Mouse (Mus musculus) left cerebral cortex, adult 11 months (tissue): ENCODE measurements around the gene Slc6a17.

Experiments
- DNase-seq: peaks from one replicate; pipeline ENCODE4 v3.0.0; 2022; ENCODE audit warnings: low spot score

Gene Slc6a17

DNA sequence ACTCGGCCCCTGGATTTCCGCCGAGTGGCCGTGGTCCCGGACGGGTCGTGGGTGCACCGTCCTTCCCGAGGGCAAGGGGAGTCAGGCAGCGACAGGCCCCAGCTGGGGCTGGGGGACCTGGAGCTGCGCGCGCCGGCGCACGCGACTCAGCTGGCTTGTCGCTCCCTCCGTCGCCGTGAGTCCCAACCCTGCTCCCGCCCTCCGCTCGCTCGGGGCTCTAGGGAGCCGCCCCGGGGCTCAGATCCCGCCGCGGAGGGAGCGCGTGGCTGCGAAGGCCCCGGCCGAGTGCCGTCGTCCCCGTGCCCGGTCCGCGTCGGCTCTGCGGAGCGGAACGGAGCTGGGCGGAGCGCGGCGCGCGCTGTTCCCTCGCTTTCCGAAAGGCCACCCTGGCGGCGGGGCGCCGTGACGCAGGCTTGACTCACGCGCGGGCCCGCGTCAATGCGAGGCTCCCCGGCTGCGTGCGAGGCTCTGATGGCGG lies at the start of gene Slc6a17:
Gene Slc6a17, minus strand, starts transcription at position 388 of the 478 bp plus-strand sequence.
- no peak for DNase-seq

GRCm38 (mm10) chr3:107565331-107565730 lies 47.5 kb upstream of the Slc6a17 start:
- DNase-seq, result no peak

- no peak for DNase-seq
Measured at GRCm38 (mm10) chr3:107563880-107564279, 46.1 kb upstream of the Slc6a17 start.

DNA sequence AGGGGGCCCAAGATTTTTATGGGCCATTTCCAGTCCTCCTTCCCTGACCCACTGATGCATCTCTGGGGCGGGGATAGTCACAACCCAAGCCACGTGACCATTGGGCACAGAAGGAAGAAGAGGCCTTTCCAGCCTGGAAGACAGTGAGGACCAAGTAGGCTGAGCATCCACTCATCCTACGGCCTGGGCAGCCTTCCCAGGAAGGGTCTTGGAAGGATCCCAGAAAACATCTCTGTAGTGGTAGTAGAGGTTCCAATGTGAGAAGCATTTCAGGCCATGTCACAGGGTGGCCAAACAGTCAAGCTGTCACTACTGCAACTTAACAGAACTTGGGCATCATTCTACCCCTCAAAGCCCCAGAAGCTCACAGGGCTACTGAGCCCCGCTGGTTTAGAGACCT lies 44.8 kb upstream of the Slc6a17 start:
- no peak for DNase-seq

GRCm38 (mm10) chr3:107562104-107562503 lies 44.3 kb upstream of the Slc6a17 start:
- DNase-seq, result no peak

GRCm38 (mm10) chr3:107559183-107559582 lies 41.4 kb upstream of the Slc6a17 start:
- DNase-seq, result peak; percentile 26

DNA sequence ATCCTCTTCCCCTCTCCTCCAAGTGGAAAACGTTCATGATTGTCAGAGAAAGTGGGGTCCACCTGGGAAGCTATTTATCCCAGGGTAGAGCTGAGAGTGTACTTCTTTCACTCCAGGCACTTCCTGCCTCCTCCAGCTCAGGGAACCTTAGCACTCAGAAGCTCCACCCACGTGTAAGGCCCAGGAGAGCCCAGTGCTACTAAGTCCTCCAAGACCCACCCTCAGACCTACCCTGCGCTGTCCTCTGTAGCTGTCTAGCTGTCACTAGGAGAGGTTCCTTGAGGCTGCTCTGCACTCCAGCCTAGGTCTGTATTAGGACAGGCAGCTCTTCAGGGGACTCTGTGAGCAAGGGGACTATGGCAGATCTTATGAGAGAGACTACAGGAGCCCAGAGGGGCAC lies 40.9 kb upstream of the Slc6a17 start:
- DNase-seq, result no peak

GRCm38 (mm10) chr3:107554842-107555241 lies 37.0 kb upstream of the Slc6a17 start, which contains the start of gene Ubl4b:
Gene Ubl4b, minus strand, starts transcription at chr3:107555073.
- DNase-seq, result no peak

- DNase-seq, result no peak
Measured at GRCm38 (mm10) chr3:107550409-107551049, 32.7 kb upstream of the Slc6a17 start.

DNA sequence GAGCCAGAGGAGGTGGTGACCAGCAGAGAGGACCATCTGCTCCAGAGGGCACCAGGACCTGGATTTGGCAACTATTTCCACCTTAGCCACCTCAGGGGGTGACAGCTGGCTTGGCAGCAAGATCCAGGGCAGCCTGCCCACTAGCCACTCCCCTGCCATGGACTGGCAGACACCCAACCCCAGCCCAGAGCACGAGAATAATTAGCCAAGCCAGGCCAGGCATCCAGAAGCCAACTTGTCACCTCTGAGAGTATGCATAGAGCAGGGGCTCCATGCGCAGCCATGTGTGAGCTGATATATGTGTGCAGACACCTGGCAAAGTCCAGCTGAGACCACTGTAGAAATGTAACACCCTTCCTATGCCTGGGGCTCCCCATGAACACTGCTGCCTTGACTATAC lies 29.1 kb upstream of the Slc6a17 start:
- no peak for DNase-seq

DNA sequence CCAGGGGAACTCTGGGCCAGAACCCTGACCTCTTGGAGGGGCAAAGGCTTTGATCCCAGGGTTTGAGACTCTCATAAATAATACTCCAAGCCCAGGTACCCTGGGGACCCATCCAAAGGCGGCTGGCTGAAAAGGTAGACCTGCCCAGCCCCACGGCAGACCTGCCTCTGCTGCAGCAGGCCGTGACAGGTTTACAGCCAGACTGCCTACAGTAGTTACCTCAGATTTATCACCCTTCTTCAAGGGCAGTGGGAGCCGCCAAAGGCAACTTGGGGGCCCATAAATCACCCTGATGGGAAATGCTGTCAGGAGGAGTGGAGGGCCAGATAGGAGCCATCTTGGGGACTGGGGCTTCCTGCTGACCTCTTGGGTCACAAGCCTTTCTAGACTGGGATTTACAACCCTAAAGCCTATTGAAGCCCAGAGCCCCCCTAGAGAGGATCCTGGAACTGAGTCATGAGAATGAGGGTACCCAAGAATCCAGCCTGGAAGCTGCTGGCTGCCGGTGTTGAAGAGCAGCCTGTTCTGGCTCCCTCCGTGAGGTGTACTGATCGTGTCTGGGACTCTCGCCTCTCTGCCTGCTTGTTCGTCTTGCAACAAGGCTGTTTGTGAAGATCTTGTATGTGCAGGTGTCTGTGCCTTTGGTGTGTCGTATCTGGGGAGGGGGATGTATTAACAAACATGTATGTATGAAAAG lies 28.0 kb upstream of the Slc6a17 start:
- no peak for DNase-seq

- DNase-seq, result no peak
Measured at GRCm38 (mm10) chr3:107545278-107545677, 27.5 kb upstream of the Slc6a17 start.

- no peak for DNase-seq
Measured at GRCm38 (mm10) chr3:107543158-107544080, 25.6 kb upstream of the Slc6a17 start.

DNA sequence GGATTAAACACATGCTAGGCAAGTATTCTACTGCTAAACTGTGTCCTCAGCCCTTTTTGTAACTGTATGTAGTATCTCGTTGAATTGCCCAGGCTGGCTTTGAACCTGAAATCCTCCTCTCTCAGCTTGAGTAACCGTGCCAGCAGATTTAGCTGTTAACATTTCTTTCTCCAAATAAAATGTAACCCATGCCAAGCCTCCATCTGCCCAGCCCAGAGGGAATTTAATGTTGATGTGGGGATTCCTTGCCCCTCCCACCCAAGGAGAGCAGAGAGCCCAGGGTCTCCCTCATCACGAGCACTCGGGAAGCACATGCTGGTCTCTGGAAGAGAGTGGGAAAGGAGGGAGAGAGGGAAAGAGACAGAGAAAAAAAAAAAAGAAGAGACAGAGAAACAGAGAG lies 24.8 kb upstream of the Slc6a17 start:
- no peak for DNase-seq

GRCm38 (mm10) chr3:107537504-107537889 lies 19.7 kb upstream of the Slc6a17 start:
- no peak for DNase-seq

GRCm38 (mm10) chr3:107536810-107537503 lies 19.1 kb upstream of the Slc6a17 start:
- peak; percentile 79 for DNase-seq

DNA sequence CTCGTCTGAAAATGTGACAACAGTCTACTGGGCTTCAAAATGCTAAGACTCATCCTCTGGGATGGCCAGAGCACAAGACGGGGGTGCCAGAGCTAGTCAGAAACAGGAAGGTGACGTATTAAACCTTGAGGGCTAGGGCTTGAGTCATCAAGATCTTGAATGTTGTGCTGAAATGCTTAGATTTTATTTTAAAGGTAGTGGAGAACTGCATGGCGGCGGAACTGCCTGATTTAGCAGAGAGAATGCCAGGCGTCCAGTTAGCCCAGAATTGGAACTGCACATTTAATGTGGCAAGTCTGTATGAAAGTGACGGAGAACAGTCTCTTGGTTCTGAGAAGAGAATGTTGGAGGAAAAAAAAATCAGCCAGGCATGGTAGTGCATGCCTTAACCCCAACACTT lies 17.1 kb upstream of the Slc6a17 start:
- no peak for DNase-seq

DNA sequence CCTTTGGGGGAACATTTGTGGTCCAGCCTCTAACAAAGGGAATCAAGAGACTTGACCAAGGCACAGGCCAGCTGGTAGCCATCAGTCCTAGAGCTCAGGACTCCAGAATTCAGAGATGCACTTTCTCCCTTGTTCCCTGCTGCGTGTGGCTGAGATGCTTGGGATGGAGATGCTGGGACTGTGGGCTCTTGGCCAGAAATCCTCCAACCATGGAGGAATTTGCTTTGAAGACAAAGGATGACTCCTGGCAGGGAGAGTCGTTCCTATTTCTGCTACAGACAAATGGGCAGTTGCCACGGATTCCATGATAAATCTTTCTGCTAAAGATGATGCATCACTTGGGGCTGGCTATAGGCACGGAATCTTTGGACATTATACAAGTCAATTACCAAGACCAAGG lies 15.7 kb upstream of the Slc6a17 start:
- no peak for DNase-seq

DNA sequence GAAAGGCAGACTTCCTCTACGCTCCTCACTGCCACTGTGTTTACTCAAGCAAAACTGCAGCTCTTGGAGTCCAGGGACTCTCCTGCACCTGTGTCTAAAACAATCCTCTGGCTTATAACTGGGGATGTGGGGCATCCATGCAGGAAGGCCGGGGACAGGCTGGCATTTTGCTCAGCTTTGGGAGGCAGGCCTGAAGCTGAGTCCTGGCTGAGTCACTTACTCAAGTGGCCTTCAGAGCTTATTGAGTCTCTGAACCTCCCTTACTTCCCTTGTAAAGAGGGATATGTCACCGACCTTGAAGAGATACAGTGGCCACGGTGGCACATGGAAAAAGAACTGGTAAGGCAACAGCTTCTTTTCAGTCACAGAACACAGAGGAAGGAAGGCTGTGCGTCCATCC lies 12.8 kb upstream of the Slc6a17 start:
- DNase-seq, result no peak

DNA sequence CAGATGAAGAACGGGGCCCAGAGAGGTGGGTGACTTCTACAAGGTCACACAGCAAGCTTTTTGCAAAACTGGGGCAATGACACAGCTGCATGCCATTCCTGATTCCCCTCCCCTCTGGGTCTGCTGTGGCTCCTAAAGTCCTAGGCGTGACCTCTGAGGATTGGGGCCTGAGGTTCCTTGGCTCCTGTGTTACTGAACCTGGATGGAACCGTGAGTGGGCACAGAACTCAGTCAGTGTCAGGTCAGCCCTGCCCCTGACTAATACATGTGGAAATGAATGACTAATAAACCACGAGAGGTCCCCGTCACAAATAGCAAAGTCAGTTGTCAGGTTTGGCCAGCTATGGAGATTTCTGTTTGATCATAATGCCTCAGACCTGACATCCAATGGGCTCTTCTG lies 11.4 kb upstream of the Slc6a17 start:
- no peak for DNase-seq

DNA sequence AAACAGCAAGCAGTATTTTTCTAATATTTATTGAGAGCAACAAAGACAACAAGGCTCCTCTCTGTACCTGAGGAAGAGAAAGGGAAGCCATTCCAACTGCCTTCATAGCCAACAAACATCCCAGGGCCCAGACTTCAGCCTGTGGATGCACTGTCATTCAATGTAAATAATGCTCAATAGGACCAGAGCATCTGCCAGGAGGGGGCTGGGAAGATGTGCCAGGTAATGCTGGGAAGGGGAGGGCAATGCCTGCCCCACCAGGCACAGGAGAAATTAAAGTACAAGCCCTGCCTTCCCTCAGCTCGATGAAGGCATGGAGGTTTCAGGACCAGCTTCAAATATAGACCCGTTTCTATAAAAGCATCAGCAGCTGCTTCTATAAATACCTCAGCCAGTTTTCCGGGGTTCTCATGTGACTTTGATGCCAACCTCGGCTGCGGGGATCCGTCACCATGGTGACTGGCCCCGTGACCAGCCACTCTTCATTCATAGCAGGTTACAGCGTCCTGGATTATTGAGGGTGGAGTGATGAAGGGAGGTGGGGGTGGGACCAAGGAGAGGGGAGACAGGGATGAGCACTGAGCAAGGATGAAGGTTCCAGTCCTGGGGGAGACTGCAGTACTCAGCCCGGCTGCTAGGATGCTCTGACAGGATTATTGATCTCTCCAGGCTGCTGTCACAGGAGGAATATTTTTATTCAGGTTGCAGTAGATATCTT lies 10.7 kb upstream of the Slc6a17 start:
- peak; percentile 83 for DNase-seq
